Mouse (Mus musculus) heart, adult 10 weeks (tissue): ENCODE data around the gene Gm21028. TPM values are rescaled to one million over a fixed set of nuclear protein-coding genes. Genes with fewer than 3 reads are reported as not detected.

ENCODE experiments used
- polyA plus RNA-seq: library from polyadenylated mRNA; stranded (reverse); fragments of 350-450 nt; fragmentation: Illumina TruSeq; extraction: RNeasy Lipid Tissue Mini Kit (QIAGEN cat#74804); gene quantifications from one replicate; pipeline ENCODE4 v1.2.3, GENCODE M21; 2014; ENCODE audit warnings: low read depth, low replicate concordance

Gm21028 gene
- polyA plus RNA-seq = not detected

DNA sequence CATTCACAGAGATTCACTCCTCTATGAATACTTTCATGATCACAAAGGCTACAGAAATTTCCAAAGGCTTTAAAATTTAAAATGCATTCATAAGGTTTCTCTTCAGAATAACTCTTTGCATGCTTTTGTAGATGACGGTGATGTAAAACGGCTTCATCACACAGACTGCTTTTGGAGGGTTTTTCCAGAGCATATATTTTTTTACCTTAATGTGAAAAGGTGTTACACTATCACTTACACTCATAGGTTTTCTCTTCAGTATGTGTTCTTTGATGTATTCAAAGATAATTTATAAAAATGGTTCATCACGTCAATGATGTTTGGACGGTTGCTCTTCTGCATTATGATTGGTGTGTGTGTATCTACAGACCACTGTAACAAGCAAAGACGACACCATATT, at the start of gene Gm21028:
Gene Gm21028 (minus strand): TSS at position 101 of the 400 bp plus-strand sequence.

DNA sequence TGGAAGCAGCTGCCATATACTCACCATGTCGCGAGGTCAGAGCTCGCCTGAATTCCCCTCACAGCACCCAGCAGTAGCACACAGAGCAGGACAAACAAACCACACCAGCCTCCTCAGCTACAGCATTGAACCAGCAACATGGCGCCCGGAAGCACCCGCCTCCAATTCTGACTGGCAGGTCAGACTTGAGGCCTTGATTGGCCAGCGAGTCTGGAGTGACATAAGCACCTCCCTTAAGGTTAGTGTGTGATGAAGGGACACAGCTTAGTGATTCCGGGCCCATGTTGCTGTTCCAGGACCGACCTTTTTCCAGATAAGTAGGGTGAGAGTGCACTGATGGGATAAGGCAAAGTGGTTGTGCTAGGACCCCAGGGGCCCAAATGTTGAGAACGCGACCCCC, 14.0 kb upstream of the Gm21028 start, which contains the start of gene Zfp977:
Gene Zfp977 (minus strand): TSS at position 135 of the 400 bp plus-strand sequence.

Other genes starting within 250 kb of the Gm21028 start
- not detected for gene 4933421I07Rik, start 130.5 kb downstream of the Gm21028 start, polyA plus RNA-seq
- gene Zfp141, start 72.8 kb downstream of the Gm21028 start, polyA plus RNA-seq = 3.1 TPM
- 1.4 TPM for gene Zfp977, start 14.0 kb upstream of the Gm21028 start, polyA plus RNA-seq
- 1.8 TPM for gene Zfp976, start 64.0 kb upstream of the Gm21028 start, polyA plus RNA-seq
- 3.8 TPM for gene Zfp975, start 114.2 kb upstream of the Gm21028 start, polyA plus RNA-seq
- gene Gm17067, start 148.4 kb upstream of the Gm21028 start, polyA plus RNA-seq = not detected
- not detected for gene Vmn2r62, start 214.9 kb upstream of the Gm21028 start, polyA plus RNA-seq